Mouse (Mus musculus): ENCODE data around the gene 4930452B06Rik.

DNA sequence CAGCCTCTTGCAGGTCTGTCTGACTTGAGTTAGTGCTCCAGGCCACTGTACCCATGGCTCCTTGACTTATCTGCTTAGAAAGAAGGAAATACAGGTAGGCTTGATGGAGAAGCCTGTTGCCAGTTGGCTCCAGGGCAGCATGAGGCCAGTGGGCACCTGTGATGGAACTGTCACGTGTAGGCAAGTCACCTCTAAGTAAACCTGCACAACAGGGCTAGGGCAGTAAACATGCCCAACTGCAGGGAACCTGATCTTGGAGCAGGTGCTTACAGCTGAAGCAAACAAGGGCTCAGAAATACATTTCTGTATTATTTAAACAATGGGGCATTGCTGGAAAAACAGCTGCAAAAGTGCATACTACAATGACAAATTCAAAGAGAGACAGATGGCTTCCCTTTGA lies 171.8 kb downstream of the 4930452B06Rik start:
- TF ChIP-seq MAFK (IDR thresholded peaks at IDR 0.05; ENCODE audit: insufficient replicate concordance, low read length) (no peak), EP300 (IDR thresholded peaks at IDR 0.05; ENCODE audit: low read length) (no peak), CTCF (conservative IDR thresholded peaks at IDR 0.05 in 1 of 2, IDR thresholded peaks at IDR 0.05 in 1 of 2; ENCODE audit: low read depth in 2 of 2, low read length in 2 of 2) (no peak), NELFE (IDR thresholded peaks at IDR 0.05; ENCODE audit: low read depth, low read length) (no peak), ZKSCAN1 (IDR thresholded peaks at IDR 0.05; ENCODE audit: borderline replicate concordance, low read depth, low read length) (no peak)
